Mouse (Mus musculus) C2C12 (cell line): ENCODE data around the gene Fyn.

Experiments used
- CTCF ChIP-seq: IDR thresholded peaks from one replicate; pipeline ENCODE4 v1.5.1; 2011; ENCODE audit not compliant: control insufficient read depth, insufficient read depth, insufficient read length
- USF1 ChIP-seq: IDR thresholded peaks from one replicate; pipeline ENCODE4 v1.6.1; 2011; ENCODE audit warnings: low read depth, mild to moderate bottlenecking, control low read depth, moderate library complexity

DNA sequence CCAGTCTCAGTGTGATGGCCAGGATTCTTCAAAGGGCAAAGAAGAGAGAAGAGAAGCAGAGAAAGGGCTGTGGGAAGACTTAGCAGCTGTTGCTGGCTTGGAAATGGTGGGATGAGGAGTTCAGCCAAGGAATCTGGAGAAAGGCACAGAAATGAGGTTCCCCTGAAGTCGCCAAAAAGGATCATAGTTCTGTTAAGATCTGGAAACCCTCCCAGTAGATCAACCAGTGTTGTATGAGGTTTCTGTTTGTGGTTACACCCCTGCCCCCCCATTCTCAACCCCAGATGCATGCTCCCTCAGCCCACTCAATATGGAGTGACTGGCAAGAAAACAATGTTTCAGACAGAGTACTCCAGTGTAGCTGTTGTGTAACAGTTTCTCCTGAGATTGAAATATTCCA lies 25.1 kb upstream of the Fyn start:
- TF ChIP-seq CTCF (no peak), USF1 (no peak)
